Mouse (Mus musculus): ENCODE results near the gene Hoxa2.

DNA sequence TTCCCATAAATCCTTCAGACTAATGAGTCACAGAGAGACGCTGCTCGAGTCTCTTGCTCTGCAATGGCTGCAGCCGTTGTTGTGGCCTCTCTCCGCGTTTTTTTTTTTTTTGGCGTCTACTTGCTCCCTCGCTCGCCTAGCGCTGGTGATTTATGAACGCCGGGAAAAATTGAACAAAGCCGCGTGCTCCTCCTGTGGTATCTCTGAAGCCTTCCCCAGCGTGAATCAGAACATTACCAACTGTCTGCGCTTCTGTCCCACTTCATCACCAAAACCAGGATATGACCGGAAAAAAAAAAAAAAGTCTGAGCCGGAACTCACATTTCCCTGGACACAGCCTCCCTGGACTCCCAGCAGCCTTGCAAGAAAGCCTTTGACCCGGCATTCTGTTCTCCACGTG, 20.6 kb upstream of the Hoxa2 start:
- TF ChIP-seq POLR2A (IDR thresholded peaks at IDR 0.05; ENCODE audit: low read depth, low read length) = no peak; the same call in 1 of the 2 replicates
- no peak for TF ChIP-seq CTCF (IDR thresholded peaks at IDR 0.05; ENCODE audit: extremely low read depth, insufficient read length, insufficient replicate concordance, low read depth, low read length)

Data from small intestine, adult 2 months (tissue).